Mouse (Mus musculus): ENCODE data around the gene Acp5. TPM values are rescaled to one million over a fixed set of nuclear protein-coding genes. Genes with fewer than 3 reads are reported as not detected.

Acp5 gene
- polyA plus RNA-seq, 1 experiment from 2014 or later, result 9.1 TPM

DNA sequence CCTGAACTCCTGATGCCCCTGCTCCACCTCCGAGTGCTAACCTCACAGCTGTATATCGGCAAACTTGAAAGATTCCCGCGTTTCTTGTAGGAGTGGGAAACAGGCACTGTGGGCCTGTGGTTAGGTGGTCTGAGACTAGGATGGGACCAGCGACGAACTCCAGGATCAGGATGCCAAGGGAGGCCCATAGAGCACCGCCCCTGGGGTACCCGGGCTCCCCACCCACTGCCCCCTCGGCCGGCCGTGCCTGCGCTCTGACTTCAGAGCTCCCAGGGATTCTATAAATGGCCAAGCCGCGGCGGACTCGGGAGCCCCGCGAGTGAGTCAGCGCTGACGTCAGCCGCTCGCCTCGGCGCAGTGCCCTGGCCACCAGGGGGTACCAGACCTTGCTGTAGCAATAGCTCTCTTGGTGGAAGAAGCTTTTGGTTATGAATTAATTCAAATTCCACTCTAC, 39.6 kb downstream of the Acp5 start:
- Histone ChIP-seq H3K9me3 (ENCODE audit: low read length) (no peaks in the 10 kb centered on the region), H3K4me2 (replicated peaks; ENCODE audit: low read depth, low read length) (peak overlapping the region; percentile 51), H3K27ac (ENCODE audit: low read length) (no peak overlapping the region), H3K27me3 (replicated peaks; ENCODE audit: insufficient read depth, low read length) (peaks cover 15% of the 10 kb centered on the region), H3K4me3 (ENCODE audit: low read depth, low read length) (no peak overlapping the region; the same call in 1 of the 2 replicates), H3K36me3 (ENCODE audit: insufficient read depth, low read length) (no peaks in the 10 kb centered on the region), H3K9ac (replicated peaks; ENCODE audit: low read depth) (no peak overlapping the region), H3K4me1 (ENCODE audit: insufficient read depth, low read depth, low read length) (peaks cover 3% of the 10 kb centered on the region; the same call in 1 of the 2 replicates)
- WGBS, result 1% methylated on average over 24 of the region's 24 CpGs
- peak; percentile 87 for ATAC-seq
- TF ChIP-seq EP300 (IDR thresholded peaks at IDR 0.05), result no peak
- TF ChIP-seq CTCF (IDR thresholded peaks at IDR 0.05), result peak; percentile 85
- peak; percentile 87 for DNase-seq (ENCODE audit: low spot score)

DNA sequence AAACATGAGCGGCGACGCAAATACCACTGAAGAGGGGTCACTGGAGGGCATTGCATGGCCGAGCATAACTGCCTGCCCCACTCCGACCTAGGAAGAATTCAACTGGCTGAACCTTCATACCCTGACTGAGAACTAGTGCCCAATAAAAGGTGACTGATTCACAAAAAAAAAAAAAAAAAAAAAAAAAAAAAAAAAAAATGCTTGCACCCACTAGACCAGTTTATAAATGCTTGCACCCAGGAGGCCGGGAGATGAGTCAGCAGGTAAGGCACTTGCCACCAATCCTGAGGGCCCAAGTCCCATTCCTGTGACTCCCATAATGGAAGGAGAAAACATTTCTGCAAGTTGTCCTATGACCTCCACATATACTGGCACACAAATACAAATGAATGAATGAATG, 42.8 kb downstream of the Acp5 start:
- no peak overlapping the region for H3K4me2 ChIP-seq (replicated peaks; ENCODE audit: low read depth, low read length)
- H3K9ac ChIP-seq (replicated peaks; ENCODE audit: low read depth), result no peak overlapping the region
- H3K36me3 ChIP-seq (ENCODE audit: insufficient read depth, low read length), result no peaks in the 10 kb centered on the region
- H3K27me3 ChIP-seq (replicated peaks; ENCODE audit: insufficient read depth, low read length), result 0 out of 2 replicates have a peak, but pooled peaks cover 3% of the 10 kb centered on the region
- 67% methylated on average over 6 of the region's 6 CpGs for WGBS
- H3K9me3 ChIP-seq (ENCODE audit: low read length), result no peaks in the 10 kb centered on the region
- ATAC-seq (no peak), DNase-seq (ENCODE audit: low spot score) (no peak)
- H3K4me1 ChIP-seq (ENCODE audit: insufficient read depth, low read depth, low read length), result peaks cover 3% of the 10 kb centered on the region; the same call in 1 of the 2 replicates
- H3K27ac ChIP-seq (ENCODE audit: low read length), result no peak overlapping the region
- TF ChIP-seq CTCF (IDR thresholded peaks at IDR 0.05) (no peak), EP300 (IDR thresholded peaks at IDR 0.05) (no peak)
- no peak overlapping the region for H3K4me3 ChIP-seq (ENCODE audit: low read depth, low read length)

DNA sequence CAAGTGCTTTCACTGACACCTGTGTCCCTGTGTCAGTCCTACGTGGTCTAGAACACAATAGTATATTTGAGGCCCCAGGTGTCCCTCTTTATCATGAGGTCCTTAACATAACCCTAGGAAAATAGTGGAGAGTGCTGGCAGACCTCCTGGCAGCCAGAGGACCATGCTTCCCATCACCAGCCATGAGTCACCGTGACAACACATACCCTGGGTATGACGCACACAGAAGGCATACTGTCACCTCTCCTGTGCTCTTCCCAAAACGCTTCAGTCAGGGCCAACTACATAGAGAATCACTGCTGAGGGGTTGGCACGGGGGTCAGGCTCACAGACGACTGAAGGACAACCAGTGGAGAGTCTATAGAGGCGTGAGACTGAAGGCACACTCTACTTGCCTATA, 45.5 kb downstream of the Acp5 start:
- Histone ChIP-seq H3K4me3 (ENCODE audit: low read depth, low read length) (no peak overlapping the region), H3K4me1 (ENCODE audit: insufficient read depth, low read depth, low read length) (no peaks in the 10 kb centered on the region), H3K9me3 (ENCODE audit: low read length) (no peaks in the 10 kb centered on the region), H3K9ac (replicated peaks; ENCODE audit: low read depth) (no peak overlapping the region), H3K27ac (ENCODE audit: low read length) (no peak overlapping the region), H3K36me3 (ENCODE audit: insufficient read depth, low read length) (no peaks in the 10 kb centered on the region), H3K27me3 (replicated peaks; ENCODE audit: insufficient read depth, low read length) (0 out of 2 replicates have a peak, but pooled peaks cover under 1% of the 10 kb centered on the region), H3K4me2 (replicated peaks; ENCODE audit: low read depth, low read length) (no peak overlapping the region)
- no peak for TF ChIP-seq CTCF (IDR thresholded peaks at IDR 0.05)
- TF ChIP-seq EP300 (IDR thresholded peaks at IDR 0.05), result no peak
- WGBS, result 73% methylated on average over 7 of the region's 7 CpGs
- no peak for DNase-seq (ENCODE audit: low spot score)
- ATAC-seq, result no peak

DNA sequence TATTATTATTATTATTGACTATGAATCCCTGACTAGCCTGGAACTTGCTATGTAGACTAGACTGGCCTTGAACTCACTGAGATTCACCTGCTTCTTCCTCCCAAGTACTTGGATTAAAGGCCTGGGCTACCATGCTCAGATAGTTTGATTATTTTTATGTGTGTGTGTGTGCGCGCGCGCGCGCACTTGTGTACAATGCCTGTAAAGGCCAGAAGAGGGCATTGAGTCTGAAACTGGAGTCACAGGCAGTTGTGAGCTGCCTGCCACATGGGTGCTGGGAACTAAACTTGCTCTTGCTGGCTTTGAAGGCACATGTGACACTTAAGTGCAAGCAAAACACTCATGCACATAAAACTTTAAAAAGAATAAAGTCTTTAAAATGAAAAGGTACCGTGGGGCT, 46.2 kb downstream of the Acp5 start:
- no peaks in the 10 kb centered on the region for H3K9me3 ChIP-seq (ENCODE audit: low read length)
- WGBS, result 97% methylated on average over 7 of the region's 7 CpGs
- H3K9ac ChIP-seq (replicated peaks; ENCODE audit: low read depth), result no peak overlapping the region
- H3K27ac ChIP-seq (ENCODE audit: low read length), result no peak overlapping the region
- H3K36me3 ChIP-seq (ENCODE audit: insufficient read depth, low read length), result no peaks in the 10 kb centered on the region
- no peak for DNase-seq (ENCODE audit: low spot score)
- no peak overlapping the region for H3K4me3 ChIP-seq (ENCODE audit: low read depth, low read length)
- H3K4me1 ChIP-seq (ENCODE audit: insufficient read depth, low read depth, low read length), result no peaks in the 10 kb centered on the region
- no peaks in the 10 kb centered on the region for H3K27me3 ChIP-seq (replicated peaks; ENCODE audit: insufficient read depth, low read length)
- no peak for TF ChIP-seq CTCF (IDR thresholded peaks at IDR 0.05)
- no peak for TF ChIP-seq EP300 (IDR thresholded peaks at IDR 0.05)
- no peak for ATAC-seq
- no peak overlapping the region for H3K4me2 ChIP-seq (replicated peaks; ENCODE audit: low read depth, low read length)

DNA sequence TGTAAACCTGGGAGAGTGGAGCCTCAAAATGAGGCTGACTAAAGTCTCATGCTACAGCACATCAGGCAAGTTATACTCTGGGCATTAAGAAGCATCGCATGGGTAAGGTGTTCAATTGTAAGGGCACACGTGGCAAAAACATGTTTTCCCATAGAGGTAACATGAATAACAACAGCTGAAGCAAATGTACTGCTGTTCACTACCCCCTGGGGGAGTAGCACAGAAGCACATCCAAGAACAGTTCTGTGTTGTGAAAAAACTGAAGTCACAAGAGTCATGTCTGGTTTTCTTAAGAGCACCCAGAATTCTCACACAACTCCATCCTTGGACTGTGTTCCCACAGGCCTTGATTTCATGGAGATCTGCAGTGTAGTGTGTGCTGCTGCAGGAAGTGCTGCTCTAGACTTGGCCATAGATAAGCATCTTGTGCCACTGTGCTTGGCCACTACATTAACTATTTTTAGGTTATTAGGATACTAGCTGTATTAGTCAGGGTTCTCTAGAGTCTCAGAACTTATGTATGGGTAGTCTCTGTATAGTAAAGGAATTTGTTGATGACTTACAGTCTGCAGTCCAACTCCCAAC, 48.4 kb downstream of the Acp5 start:
- no peaks in the 10 kb centered on the region for H3K9me3 ChIP-seq (ENCODE audit: low read length)
- no peak overlapping the region for H3K27ac ChIP-seq (ENCODE audit: low read length)
- no peak overlapping the region for H3K4me2 ChIP-seq (replicated peaks; ENCODE audit: low read depth, low read length)
- DNase-seq (ENCODE audit: low spot score) (no peak), ATAC-seq (no peak)
- no peaks in the 10 kb centered on the region for H3K4me1 ChIP-seq (ENCODE audit: insufficient read depth, low read depth, low read length)
- WGBS, result 76% methylated on average over 2 of the region's 2 CpGs
- no peaks in the 10 kb centered on the region for H3K36me3 ChIP-seq (ENCODE audit: insufficient read depth, low read length)
- TF ChIP-seq EP300 (IDR thresholded peaks at IDR 0.05) (no peak), CTCF (IDR thresholded peaks at IDR 0.05) (no peak)
- no peak overlapping the region for H3K9ac ChIP-seq (replicated peaks; ENCODE audit: low read depth)
- no peak overlapping the region for H3K4me3 ChIP-seq (ENCODE audit: low read depth, low read length)
- H3K27me3 ChIP-seq (replicated peaks; ENCODE audit: insufficient read depth, low read length), result no peaks in the 10 kb centered on the region

DNA sequence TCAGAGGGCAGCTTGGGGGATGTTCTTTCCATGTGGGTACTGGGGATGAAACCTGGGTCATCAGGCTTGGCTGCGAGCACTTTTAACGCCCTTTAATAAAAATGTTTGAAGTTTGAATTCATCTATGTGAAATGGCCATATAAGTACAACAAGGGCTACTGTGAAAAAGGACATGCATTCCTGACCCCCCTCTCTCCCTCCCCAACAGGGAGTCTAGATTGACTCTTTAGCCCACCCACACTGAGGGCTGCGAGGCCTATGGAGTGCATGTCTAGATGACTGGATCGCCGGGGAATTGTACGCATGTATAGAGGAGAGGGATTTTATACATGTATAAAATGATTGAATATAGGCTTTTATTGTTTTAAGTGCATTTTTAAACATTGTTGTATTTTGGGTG, 49.5 kb downstream of the Acp5 start:
- TF ChIP-seq CTCF (IDR thresholded peaks at IDR 0.05), result no peak
- no peak for TF ChIP-seq EP300 (IDR thresholded peaks at IDR 0.05)
- no peaks in the 10 kb centered on the region for H3K4me1 ChIP-seq (ENCODE audit: insufficient read depth, low read depth, low read length)
- peak overlapping the region; percentile 78 for H3K4me2 ChIP-seq (replicated peaks; ENCODE audit: low read depth, low read length)
- H3K9ac ChIP-seq (replicated peaks; ENCODE audit: low read depth), result peak overlapping the region; percentile 68
- H3K36me3 ChIP-seq (ENCODE audit: insufficient read depth, low read length), result no peaks in the 10 kb centered on the region
- ATAC-seq (no peak; the same call in 1 of the 2 replicates), DNase-seq (ENCODE audit: low spot score) (peak; percentile 45)
- H3K27ac ChIP-seq (ENCODE audit: low read length), result peak overlapping the region; percentile 78
- WGBS, result 43% methylated on average over 6 of the region's 6 CpGs
- H3K9me3 ChIP-seq (ENCODE audit: low read length), result no peaks in the 10 kb centered on the region
- peak overlapping the region; percentile 75; the same call in 1 of the 2 replicates for H3K4me3 ChIP-seq (ENCODE audit: low read depth, low read length)
- no peaks in the 10 kb centered on the region for H3K27me3 ChIP-seq (replicated peaks; ENCODE audit: insufficient read depth, low read length)
